Mouse (Mus musculus): ENCODE data around the gene Bckdhb. TPM values are rescaled to one million over a fixed set of nuclear protein-coding genes. Genes with fewer than 3 reads are reported as not detected.
"Not testable (repeated sequence)": the region's sequence is repeated elsewhere in the genome, so short reads cannot be mapped to it uniquely, and the experiment has no call there.

Gene Bckdhb
- polyA plus RNA-seq, 2 experiments = 14.1 to 24.1 TPM

DNA sequence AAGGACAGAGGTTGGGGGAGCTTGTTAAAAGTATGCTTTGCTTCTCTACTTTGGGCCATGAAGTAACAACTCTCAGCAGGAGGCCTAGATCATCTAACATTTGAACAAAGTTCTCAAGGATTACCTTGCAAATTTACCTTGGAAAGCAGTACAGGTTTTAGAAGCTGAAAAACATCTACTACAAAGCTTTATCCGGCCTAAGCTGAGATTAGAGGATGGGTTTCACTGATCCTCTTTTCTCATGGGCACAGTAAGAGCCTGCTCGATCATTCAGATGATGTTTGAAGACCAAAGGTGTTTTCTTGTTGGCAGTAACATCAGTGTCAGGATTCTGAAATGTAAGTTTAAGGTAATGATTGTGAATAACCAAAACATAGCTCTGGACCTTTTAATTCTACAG lies 14.0 kb upstream of the Bckdhb start:
- TF ChIP-seq CTCF (IDR thresholded peaks at IDR 0.05; ENCODE audit: low read depth) = no peak
- no peak for TF ChIP-seq EP300 (IDR thresholded peaks at IDR 0.05; ENCODE audit: low read depth)
- Histone ChIP-seq H3K4me1 (replicated peaks; ENCODE audit: control insufficient read depth in 2 of 2, insufficient read depth in 2 of 2, low read length in 1 of 2) (no peaks in the 10 kb centered on the region), H3K27me3 (ENCODE audit: control insufficient read depth, insufficient read depth, low read length) (no peaks in the 10 kb centered on the region), H3K9me3 (ENCODE audit: control insufficient read depth, low read length) (no peaks in the 10 kb centered on the region), H3K36me3 (replicated peaks; ENCODE audit: control insufficient read depth, insufficient read depth, low read depth) (no peaks in the 10 kb centered on the region), H3K4me2 (ENCODE audit: low read depth) (no peak overlapping the region), H3K4me3 (ENCODE audit: insufficient read depth in 1 of 2, low read depth in 2 of 2, low read length in 2 of 2) (no peak overlapping the region), H3K27ac (no peak overlapping the region), H3K9ac (replicated peaks) (no peak overlapping the region)
- ATAC-seq (ENCODE audit: insufficient read depth) = no peak
- WGBS (ENCODE audit: insufficient replicate concordance) = 61% methylated on average over 2 of the region's 2 CpGs
- DNase-seq (ENCODE audit: low read depth in 3 of 3, low spot score in 3 of 3) = no peak

DNA sequence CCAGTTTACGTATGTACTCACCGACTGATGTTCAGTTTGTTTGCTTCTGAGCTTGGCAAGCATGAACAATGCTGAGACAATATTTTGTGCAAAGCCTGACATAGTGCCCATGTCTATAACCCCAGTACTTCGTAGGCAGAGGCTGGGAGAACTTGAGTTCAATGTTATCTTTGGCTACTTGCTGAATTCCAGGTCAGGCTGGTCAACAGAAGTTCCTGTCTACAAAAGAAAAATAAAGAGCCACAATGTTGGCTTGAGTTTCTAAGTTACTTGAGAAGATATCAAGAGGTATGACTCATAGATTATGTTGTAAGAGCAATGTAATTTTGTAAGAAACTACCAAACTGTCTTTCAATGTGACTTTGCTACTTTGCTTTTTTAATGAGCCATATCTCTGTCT lies 2.9 kb upstream of the Bckdhb start:
- Histone ChIP-seq H3K4me3 (ENCODE audit: insufficient read depth in 1 of 2, low read depth in 2 of 2, low read length in 2 of 2) (no peak overlapping the region), H3K36me3 (replicated peaks; ENCODE audit: control insufficient read depth, insufficient read depth, low read depth) (no peaks in the 10 kb centered on the region), H3K27ac (no peak overlapping the region), H3K9ac (replicated peaks) (no peak overlapping the region), H3K27me3 (ENCODE audit: control insufficient read depth, insufficient read depth, low read length) (no peaks in the 10 kb centered on the region), H3K9me3 (ENCODE audit: control insufficient read depth, low read length) (no peaks in the 10 kb centered on the region), H3K4me1 (replicated peaks; ENCODE audit: control insufficient read depth in 2 of 2, insufficient read depth in 2 of 2, low read length in 1 of 2) (no peaks in the 10 kb centered on the region), H3K4me2 (ENCODE audit: low read depth) (no peak overlapping the region)
- no peak for ATAC-seq (ENCODE audit: insufficient read depth)
- 63% methylated on average over 3 of the region's 3 CpGs for WGBS (ENCODE audit: insufficient replicate concordance)
- DNase-seq (ENCODE audit: low read depth in 3 of 3, low spot score in 3 of 3) = no peak
- no peak for TF ChIP-seq EP300 (IDR thresholded peaks at IDR 0.05; ENCODE audit: low read depth)
- TF ChIP-seq CTCF (IDR thresholded peaks at IDR 0.05; ENCODE audit: low read depth) = no peak

DNA sequence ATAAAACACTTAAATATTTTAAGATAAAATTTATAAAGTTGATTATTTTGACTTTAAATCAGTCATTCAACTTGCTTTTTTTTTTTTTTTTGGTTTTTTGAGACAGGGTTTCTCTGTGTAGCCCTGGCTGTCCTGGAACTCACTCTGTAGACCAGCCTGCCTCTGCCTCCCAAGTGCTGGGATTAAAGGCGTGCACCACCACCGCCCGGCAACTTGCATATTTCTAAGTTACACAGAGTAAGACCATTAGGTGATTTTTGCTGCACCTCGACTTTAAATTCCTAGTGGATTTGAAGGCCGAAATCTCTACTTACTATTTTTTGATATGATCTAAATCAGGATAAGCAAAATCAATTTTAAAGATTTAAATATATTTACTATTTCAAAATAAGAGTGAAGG lies 589 bp upstream of the Bckdhb start:
- H3K36me3 ChIP-seq (replicated peaks; ENCODE audit: control insufficient read depth, insufficient read depth, low read depth) = no peaks in the 10 kb centered on the region
- no peaks in the 10 kb centered on the region for H3K4me1 ChIP-seq (replicated peaks; ENCODE audit: control insufficient read depth in 2 of 2, insufficient read depth in 2 of 2, low read length in 1 of 2)
- no peak overlapping the region for H3K27ac ChIP-seq
- ATAC-seq (ENCODE audit: insufficient read depth) (no peak), DNase-seq (ENCODE audit: low read depth in 3 of 3, low spot score in 3 of 3) (no peak)
- H3K4me3 ChIP-seq (ENCODE audit: insufficient read depth in 1 of 2, low read depth in 2 of 2, low read length in 2 of 2) = peak overlapping the region in 1 of 2 experiments; percentile 63; a peak in 2 of 4 replicates
- no peaks in the 10 kb centered on the region for H3K9me3 ChIP-seq (ENCODE audit: control insufficient read depth, low read length)
- peak overlapping the region; percentile 81 for H3K4me2 ChIP-seq (ENCODE audit: low read depth)
- WGBS (ENCODE audit: insufficient replicate concordance) = 72% methylated on average over 5 of the region's 5 CpGs
- no peak overlapping the region for H3K9ac ChIP-seq (replicated peaks)
- TF ChIP-seq CTCF (IDR thresholded peaks at IDR 0.05; ENCODE audit: low read depth) = no peak
- H3K27me3 ChIP-seq (ENCODE audit: control insufficient read depth, insufficient read depth, low read length) = no peaks in the 10 kb centered on the region

DNA sequence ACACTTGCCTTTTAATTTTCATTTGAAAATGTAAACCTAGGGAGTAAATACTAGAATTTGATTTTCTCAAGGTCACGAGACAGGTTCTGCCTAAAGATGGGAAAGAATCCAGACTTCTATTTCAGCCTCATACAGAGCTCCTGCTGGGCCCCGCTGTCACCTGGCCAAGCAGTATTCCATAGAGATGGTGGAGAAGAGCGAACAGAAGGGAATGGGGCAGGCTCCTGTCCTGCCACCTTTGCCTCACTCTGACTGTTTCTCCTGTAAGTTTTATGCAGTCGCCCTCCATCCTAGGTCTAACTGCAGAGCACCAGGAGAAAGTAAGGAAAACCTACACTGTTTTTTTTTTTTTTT lies 720 bp downstream of the Bckdhb start:
- no peak for TF ChIP-seq CTCF (IDR thresholded peaks at IDR 0.05; ENCODE audit: low read depth)
- TF ChIP-seq EP300 (IDR thresholded peaks at IDR 0.05; ENCODE audit: low read depth) = no peak
- Histone ChIP-seq H3K4me2 (ENCODE audit: low read depth) (peak overlapping the region; percentile 81), H3K36me3 (replicated peaks; ENCODE audit: control insufficient read depth, insufficient read depth, low read depth) (no peaks in the 10 kb centered on the region), H3K9ac (replicated peaks) (no peak overlapping the region), H3K9me3 (ENCODE audit: control insufficient read depth, low read length) (no peaks in the 10 kb centered on the region), H3K4me3 (ENCODE audit: insufficient read depth in 1 of 2, low read depth in 2 of 2, low read length in 2 of 2) (peak overlapping the region; percentile 53 to 63), H3K27me3 (ENCODE audit: control insufficient read depth, insufficient read depth, low read length) (no peaks in the 10 kb centered on the region), H3K27ac (no peak overlapping the region), H3K4me1 (replicated peaks; ENCODE audit: control insufficient read depth in 2 of 2, insufficient read depth in 2 of 2, low read length in 1 of 2) (no peaks in the 10 kb centered on the region)
- ATAC-seq (ENCODE audit: insufficient read depth) (no peak), DNase-seq (ENCODE audit: low read depth in 3 of 3, low spot score in 3 of 3) (no peak)
- WGBS (ENCODE audit: insufficient replicate concordance) = 56% methylated on average over 4 of the region's 4 CpGs

DNA sequence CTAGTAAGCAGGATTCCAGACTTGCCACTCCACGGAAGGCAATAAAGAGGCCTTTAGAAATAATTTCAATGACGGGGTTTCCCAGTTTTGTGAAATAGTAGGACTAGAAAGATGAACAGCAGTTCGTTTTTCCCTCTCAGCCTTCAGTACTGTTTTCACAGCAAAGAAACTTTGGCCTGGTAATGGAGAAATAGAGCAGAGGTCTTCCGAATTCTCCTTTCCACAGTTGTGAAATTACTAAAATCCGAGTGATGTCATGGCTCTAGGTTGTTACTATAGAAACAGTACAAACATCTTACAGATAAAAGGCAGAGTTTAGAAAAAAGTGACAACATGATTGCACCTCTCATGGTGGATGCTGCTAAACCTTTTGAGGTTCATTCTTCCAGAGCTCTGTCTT lies 1.4 kb downstream of the Bckdhb start:
- H3K27ac ChIP-seq = no peak overlapping the region
- no peak for TF ChIP-seq EP300 (IDR thresholded peaks at IDR 0.05; ENCODE audit: low read depth)
- TF ChIP-seq CTCF (IDR thresholded peaks at IDR 0.05; ENCODE audit: low read depth) = no peak
- H3K27me3 ChIP-seq (ENCODE audit: control insufficient read depth, insufficient read depth, low read length) = no peaks in the 10 kb centered on the region
- H3K36me3 ChIP-seq (replicated peaks; ENCODE audit: control insufficient read depth, insufficient read depth, low read depth) = no peaks in the 10 kb centered on the region
- no peak overlapping the region for H3K4me2 ChIP-seq (ENCODE audit: low read depth)
- H3K9ac ChIP-seq (replicated peaks) = no peak overlapping the region
- H3K4me3 ChIP-seq (ENCODE audit: insufficient read depth in 1 of 2, low read depth in 2 of 2, low read length in 2 of 2) = no peak overlapping the region
- no peaks in the 10 kb centered on the region for H3K9me3 ChIP-seq (ENCODE audit: control insufficient read depth, low read length)
- H3K4me1 ChIP-seq (replicated peaks; ENCODE audit: control insufficient read depth in 2 of 2, insufficient read depth in 2 of 2, low read length in 1 of 2) = no peaks in the 10 kb centered on the region
- ATAC-seq (ENCODE audit: insufficient read depth) (no peak), DNase-seq (ENCODE audit: low read depth in 3 of 3, low spot score in 3 of 3) (no peak)
- WGBS (ENCODE audit: insufficient replicate concordance) = 59% methylated on average over 5 of the region's 5 CpGs

DNA sequence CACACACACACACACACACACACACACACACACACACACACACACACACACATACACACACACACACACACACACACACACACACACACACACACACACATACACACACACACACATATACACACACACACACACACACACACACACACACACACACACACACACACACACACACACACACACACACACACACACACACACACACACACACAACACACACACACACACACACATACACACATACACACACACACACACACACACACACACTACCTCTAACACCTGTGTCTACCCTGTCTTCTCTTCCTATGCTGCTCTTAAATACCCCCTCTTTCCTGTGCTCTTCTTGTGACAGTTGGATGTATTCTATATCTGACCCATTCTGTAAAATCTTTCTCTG lies 14.6 kb downstream of the Bckdhb start:
- not testable (repeated sequence) for DNase-seq (ENCODE audit: low read depth in 3 of 3, low spot score in 3 of 3); H3K9ac ChIP-seq (replicated peaks); H3K4me1 ChIP-seq (replicated peaks; ENCODE audit: control insufficient read depth in 2 of 2, insufficient read depth in 2 of 2, low read length in 1 of 2); H3K36me3 ChIP-seq (replicated peaks; ENCODE audit: control insufficient read depth, insufficient read depth, low read depth); H3K9me3 ChIP-seq (ENCODE audit: control insufficient read depth, low read length); H3K4me3 ChIP-seq (ENCODE audit: insufficient read depth in 1 of 2, low read depth in 2 of 2, low read length in 2 of 2); H3K27me3 ChIP-seq (ENCODE audit: control insufficient read depth, insufficient read depth, low read length); ATAC-seq (ENCODE audit: insufficient read depth); H3K4me2 ChIP-seq (ENCODE audit: low read depth); H3K27ac ChIP-seq

Measured in liver, embryonic 14.5 days (tissue).